Mouse (Mus musculus) adrenal gland, adult 10 weeks (tissue): Measurements from ENCODE around the gene Cybb. TPM values are rescaled to one million over a fixed set of nuclear protein-coding genes. Genes with fewer than 3 reads are reported as not detected.

ENCODE experiments used
- polyA plus RNA-seq: library from polyadenylated mRNA; stranded (reverse); fragments of 350-450 nt; fragmentation: Illumina TruSeq; extraction: RNeasy Lipid Tissue Mini Kit (QIAGEN cat#74804); gene quantifications from one replicate; pipeline ENCODE4 v1.2.3, GENCODE M21; 2014; ENCODE audit warnings: low read depth, low replicate concordance

The Cybb gene
- polyA plus RNA-seq: 26.8 TPM

GRCm38 (mm10) chrX:9487671-9488070, at the start of gene Cybb:
Gene Cybb (minus strand): TSS chrX:9487771.

Other genes starting within 250 kb of the Cybb start
- not detected for gene Gm14862, start 230.9 kb downstream of the Cybb start, polyA plus RNA-seq
- 7.6 TPM for gene Xk, start 215.0 kb downstream of the Cybb start, polyA plus RNA-seq
- not detected for gene H2al1m, start 204.0 kb downstream of the Cybb start, polyA plus RNA-seq
- gene H2al1k, start 137.1 kb downstream of the Cybb start, polyA plus RNA-seq: not detected
- gene H2al1o, start 84.6 kb upstream of the Cybb start, polyA plus RNA-seq: not detected
- 841 TPM for gene Dynlt3, start 175.2 kb upstream of the Cybb start, polyA plus RNA-seq